Comparison of ENCODE assay signal across 23 mouse cellular contexts in genomic region chr2:84531215-84531614, GRCm38 (mm10).
"Had no signal": no experiment of that assay in that cellular context is flagged by ENCODE, and none has a peak within 500 bp of the region (broad histone marks: within the 10 kb centered on the region; RNA-seq: fewer than 3 reads in every experiment).

No protein-coding gene starts in this region.

- H3K4me3 ChIP-seq: layer of hippocampus, adult 2 months; limb, embryonic 13.5 days; liver, embryonic 13.5 days; midbrain, embryonic 12.5 days; midbrain, embryonic 15.5 days; myocyte had no signal

- DNase-seq: kidney, adult 18-20 months; kidney, adult 9 months; kidney, postnatal 14 days; kidney, postnatal 4 days; layer of hippocampus, postnatal 36 days; left cerebral cortex, postnatal 4 days; liver; liver, embryonic 13.5 days; lung, embryonic 14.5 days; right cerebral cortex, adult 18-20 months; right cerebral cortex, postnatal 14 days; right cerebral cortex, postnatal 4 days; thymus, adult 2 months; thymus, postnatal 14 days; thymus, postnatal 4 days had no signal

- H3K4me2 ChIP-seq: limb, embryonic 13.5 days; liver, embryonic 13.5 days; lung, embryonic 14.5 days; midbrain, embryonic 12.5 days; midbrain, embryonic 15.5 days had no signal

- H3K36me3 ChIP-seq: limb, embryonic 13.5 days; liver, embryonic 13.5 days; midbrain, embryonic 12.5 days; midbrain, embryonic 15.5 days had no signal

- H3K9me3 ChIP-seq: limb, embryonic 13.5 days; liver, embryonic 13.5 days; midbrain, embryonic 12.5 days; midbrain, embryonic 15.5 days had no signal

- H3K27me3 ChIP-seq: limb, embryonic 13.5 days; liver, embryonic 13.5 days; midbrain, embryonic 12.5 days; midbrain, embryonic 15.5 days had no signal

- H3K4me1 ChIP-seq: limb, embryonic 13.5 days; liver, embryonic 13.5 days; midbrain, embryonic 12.5 days; midbrain, embryonic 15.5 days had no signal

- H3K9ac ChIP-seq: limb, embryonic 13.5 days; liver, embryonic 13.5 days; lung, embryonic 14.5 days; midbrain, embryonic 12.5 days; midbrain, embryonic 15.5 days had no signal

- H3K27ac ChIP-seq: layer of hippocampus, adult 2 months; limb, embryonic 13.5 days; liver, embryonic 13.5 days; midbrain, embryonic 12.5 days; midbrain, embryonic 15.5 days; stomach, postnatal 0 days had no signal

- ATAC-seq: intestine, embryonic 16.5 days; lung, postnatal 0 days; midbrain, embryonic 15.5 days had no signal
